Mouse (Mus musculus): Measurements from ENCODE around the gene Dmtf1. TPM values are rescaled to one million over a fixed set of nuclear protein-coding genes. Genes with fewer than 3 reads are reported as not detected.

The Dmtf1 gene
- polyA plus RNA-seq, 1 experiment from 2014 or later, result 34.5 TPM

DNA sequence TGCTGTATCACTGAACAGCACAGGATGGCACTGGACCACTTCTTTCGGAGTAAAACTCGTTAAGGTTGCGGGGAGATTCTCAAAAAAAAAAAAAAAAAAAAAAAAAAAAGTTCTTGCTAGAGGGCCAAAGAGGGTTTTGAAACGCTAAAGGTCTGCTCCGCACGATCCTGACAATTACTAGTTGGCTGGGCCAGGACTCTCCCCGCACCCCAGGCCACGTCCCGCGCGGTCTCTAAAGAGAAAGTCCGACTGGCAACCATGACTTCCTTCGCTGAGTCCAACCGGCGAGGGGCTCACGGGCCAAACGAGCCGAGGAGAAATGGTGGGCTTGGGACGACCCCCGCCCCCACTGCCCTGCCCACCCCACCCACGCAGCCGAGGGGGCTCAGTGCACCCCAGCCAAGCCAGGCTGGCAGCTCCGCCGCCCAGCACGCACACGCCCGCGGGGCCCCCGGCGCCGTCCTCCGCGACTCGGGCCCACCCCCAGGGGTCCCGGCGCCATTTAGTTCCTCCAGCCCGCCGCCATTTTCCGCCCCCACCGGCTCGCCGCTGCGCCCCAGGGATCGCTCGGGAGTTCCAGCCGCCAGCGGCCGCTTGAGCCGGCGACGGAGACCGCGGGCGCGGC, 633 bp downstream of the Dmtf1 start:
- peak; percentile 70 for DNase-seq (ENCODE audit: low spot score)
- Histone ChIP-seq H3K4me3 (ENCODE audit: low read depth, low read length) (peak overlapping the region; percentile 99), H3K9me3 (ENCODE audit: control insufficient read depth, low read length) (no peaks in the 10 kb centered on the region), H3K36me3 (ENCODE audit: control insufficient read depth, insufficient read depth, low read length) (peaks cover 6% of the 10 kb centered on the region; the same call in 1 of the 2 replicates), H3K27ac (ENCODE audit: low read depth, low read length) (peak overlapping the region; percentile 94), H3K27me3 (replicated peaks; ENCODE audit: control insufficient read depth, insufficient read depth, low read length) (no peaks in the 10 kb centered on the region), H3K4me2 (peak overlapping the region; percentile 66), H3K4me1 (replicated peaks; ENCODE audit: control insufficient read depth, insufficient read depth, low read length) (peaks cover 12% of the 10 kb centered on the region), H3K9ac (ENCODE audit: low read depth, low read length) (peak overlapping the region; percentile 90)
- under 1% methylated on average over 55 of the region's 55 CpGs for WGBS
- ATAC-seq (replicated peaks; ENCODE audit: low FRiP score), result peak; percentile 66

DNA sequence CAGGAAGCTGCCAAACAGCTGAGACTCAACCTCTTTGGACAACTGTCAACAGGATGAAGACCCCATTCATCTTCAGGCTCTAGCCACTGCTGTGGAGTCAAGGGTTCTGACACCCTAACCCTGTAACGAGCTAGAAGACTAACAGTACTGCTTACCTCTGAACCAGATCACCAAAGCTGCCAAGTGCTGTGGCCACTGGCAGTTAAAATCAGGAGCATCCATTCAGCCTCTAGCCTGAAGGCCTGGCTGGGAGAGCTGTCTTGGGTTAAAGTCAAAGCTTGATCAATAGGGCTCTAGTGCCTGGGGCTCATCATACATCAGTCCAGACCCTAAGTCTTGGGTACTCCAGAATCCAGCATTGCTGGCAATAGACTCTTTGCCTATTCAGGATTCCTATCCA, 4.2 kb downstream of the Dmtf1 start:
- Histone ChIP-seq H3K4me2 (no peak overlapping the region), H3K4me3 (ENCODE audit: low read depth, low read length) (no peak overlapping the region), H3K9me3 (ENCODE audit: control insufficient read depth, low read length) (no peaks in the 10 kb centered on the region), H3K9ac (ENCODE audit: low read depth, low read length) (no peak overlapping the region), H3K27ac (ENCODE audit: low read depth, low read length) (no peak overlapping the region), H3K36me3 (ENCODE audit: control insufficient read depth, insufficient read depth, low read length) (peaks cover 8% of the 10 kb centered on the region; the same call in 1 of the 2 replicates), H3K4me1 (replicated peaks; ENCODE audit: control insufficient read depth, insufficient read depth, low read length) (peaks cover 10% of the 10 kb centered on the region), H3K27me3 (replicated peaks; ENCODE audit: control insufficient read depth, insufficient read depth, low read length) (no peaks in the 10 kb centered on the region)
- 81% methylated on average over 1 of the region's 1 CpGs for WGBS
- ATAC-seq (replicated peaks; ENCODE audit: low FRiP score), result no peak
- no peak for DNase-seq (ENCODE audit: low spot score)

DNA sequence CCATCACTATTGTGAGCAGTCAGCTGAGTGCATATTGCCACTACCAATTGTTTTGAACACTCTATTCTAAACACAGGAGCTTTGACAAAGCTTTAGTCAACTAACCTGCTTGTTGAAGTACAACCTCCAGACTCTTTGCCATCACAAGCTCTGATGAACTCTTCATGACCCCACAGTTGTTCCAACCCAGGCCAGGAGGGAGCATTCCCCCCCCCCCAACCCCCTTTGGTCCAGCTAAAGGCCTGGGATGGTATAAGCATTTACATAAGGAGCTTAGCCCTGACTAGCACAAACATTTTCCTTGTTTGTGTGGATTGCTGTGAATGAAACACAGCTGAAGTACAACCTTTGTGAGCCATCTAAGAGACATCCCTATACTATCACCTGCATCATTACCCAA, 4.8 kb downstream of the Dmtf1 start:
- ATAC-seq (replicated peaks; ENCODE audit: low FRiP score), result no peak
- no peak for DNase-seq (ENCODE audit: low spot score)
- H3K9ac ChIP-seq (ENCODE audit: low read depth, low read length), result no peak overlapping the region
- peaks cover 8% of the 10 kb centered on the region; the same call in 1 of the 2 replicates for H3K36me3 ChIP-seq (ENCODE audit: control insufficient read depth, insufficient read depth, low read length)
- H3K4me3 ChIP-seq (ENCODE audit: low read depth, low read length), result no peak overlapping the region
- no peaks in the 10 kb centered on the region for H3K9me3 ChIP-seq (ENCODE audit: control insufficient read depth, low read length)
- H3K27ac ChIP-seq (ENCODE audit: low read depth, low read length), result no peak overlapping the region
- H3K4me2 ChIP-seq, result no peak overlapping the region
- peaks cover 8% of the 10 kb centered on the region for H3K4me1 ChIP-seq (replicated peaks; ENCODE audit: control insufficient read depth, insufficient read depth, low read length)
- no peaks in the 10 kb centered on the region for H3K27me3 ChIP-seq (replicated peaks; ENCODE audit: control insufficient read depth, insufficient read depth, low read length)

DNA sequence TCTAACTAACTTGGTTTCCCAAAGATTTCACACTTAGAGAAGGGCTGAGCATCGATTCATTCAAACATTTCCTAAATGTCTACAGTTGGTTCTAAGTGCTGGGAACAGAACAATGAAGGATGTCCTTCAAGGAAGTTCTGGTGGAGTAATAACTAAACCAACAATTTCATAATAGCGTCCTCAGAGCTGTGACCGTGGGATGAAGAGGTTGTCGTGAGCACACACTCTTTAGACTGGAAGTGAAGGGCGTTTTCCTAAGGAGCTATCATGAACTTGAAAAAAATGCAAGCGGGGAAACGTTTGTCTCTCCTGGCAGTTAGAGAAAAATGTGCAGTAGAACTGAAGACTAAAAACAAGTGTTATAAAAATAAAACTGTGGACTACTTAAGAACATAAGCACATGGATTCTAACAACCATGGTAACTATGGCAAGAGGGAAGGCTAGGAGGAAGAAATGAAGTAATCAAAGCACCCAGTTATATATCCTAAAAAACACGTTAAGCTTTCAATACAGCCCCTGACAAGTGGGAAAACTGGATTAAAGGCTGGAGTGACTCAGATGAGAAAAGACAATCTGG, 12.2 kb downstream of the Dmtf1 start:
- Histone ChIP-seq H3K36me3 (ENCODE audit: control insufficient read depth, insufficient read depth, low read length) (peaks cover 9% of the 10 kb centered on the region; the same call in 1 of the 2 replicates), H3K4me2 (no peak overlapping the region), H3K27me3 (replicated peaks; ENCODE audit: control insufficient read depth, insufficient read depth, low read length) (no peaks in the 10 kb centered on the region), H3K4me3 (ENCODE audit: low read depth, low read length) (no peak overlapping the region), H3K9ac (ENCODE audit: low read depth, low read length) (no peak overlapping the region), H3K27ac (ENCODE audit: low read depth, low read length) (no peak overlapping the region), H3K9me3 (ENCODE audit: control insufficient read depth, low read length) (no peaks in the 10 kb centered on the region), H3K4me1 (replicated peaks; ENCODE audit: control insufficient read depth, insufficient read depth, low read length) (no peaks in the 10 kb centered on the region)
- 87% methylated on average over 8 of the region's 8 CpGs for WGBS
- DNase-seq (ENCODE audit: low spot score) (no peak), ATAC-seq (replicated peaks; ENCODE audit: low FRiP score) (no peak)

DNA sequence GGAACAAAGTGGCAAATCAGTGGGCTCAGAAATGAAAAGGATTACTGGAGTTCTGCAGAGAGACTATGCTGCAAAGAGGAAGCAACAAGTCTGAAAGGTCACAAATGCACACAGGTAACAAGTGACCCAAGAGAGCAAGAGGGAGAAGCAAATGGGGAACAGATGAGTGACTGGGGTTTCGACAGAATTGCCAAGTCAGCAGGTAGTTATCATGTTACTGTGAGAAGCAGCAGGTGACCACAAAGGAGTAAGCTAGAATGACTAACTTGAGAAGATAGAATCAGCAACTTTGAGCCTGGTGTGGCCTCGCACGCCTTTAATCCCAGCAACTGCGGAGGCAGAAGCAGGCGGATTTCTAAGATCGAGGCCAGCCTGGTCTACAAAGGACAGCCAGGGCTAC, 19.2 kb downstream of the Dmtf1 start:
- 81% methylated on average over 6 of the region's 6 CpGs for WGBS
- Histone ChIP-seq H3K27me3 (replicated peaks; ENCODE audit: control insufficient read depth, insufficient read depth, low read length) (no peaks in the 10 kb centered on the region), H3K4me2 (no peak overlapping the region), H3K4me1 (replicated peaks; ENCODE audit: control insufficient read depth, insufficient read depth, low read length) (no peaks in the 10 kb centered on the region; the same call in 1 of the 2 replicates), H3K27ac (ENCODE audit: low read depth, low read length) (no peak overlapping the region), H3K9me3 (ENCODE audit: control insufficient read depth, low read length) (no peaks in the 10 kb centered on the region), H3K36me3 (ENCODE audit: control insufficient read depth, insufficient read depth, low read length) (peaks cover 12% of the 10 kb centered on the region; the same call in 1 of the 2 replicates), H3K9ac (ENCODE audit: low read depth, low read length) (no peak overlapping the region), H3K4me3 (ENCODE audit: low read depth, low read length) (no peak overlapping the region)
- no peak for ATAC-seq (replicated peaks; ENCODE audit: low FRiP score)
- no peak for DNase-seq (ENCODE audit: low spot score)

DNA sequence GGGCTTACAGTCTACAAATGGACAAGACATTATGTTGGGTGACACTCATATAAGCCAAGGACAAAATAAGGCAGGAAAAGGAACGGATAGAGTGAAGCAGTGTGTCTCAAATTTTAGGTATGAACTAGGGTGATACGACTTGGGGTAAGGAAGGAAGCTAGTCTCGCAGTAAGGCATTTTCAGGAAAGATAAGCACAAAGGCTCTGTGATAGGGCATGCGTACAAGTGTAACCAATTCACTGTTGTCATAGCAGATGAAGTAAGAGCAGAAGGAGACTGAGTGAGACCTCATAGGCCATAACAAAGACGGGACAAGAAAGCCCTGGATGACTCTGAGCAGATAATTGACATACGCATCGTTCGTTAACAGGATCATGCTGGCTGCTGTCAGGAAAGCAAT, 20.9 kb downstream of the Dmtf1 start:
- Histone ChIP-seq H3K9me3 (ENCODE audit: control insufficient read depth, low read length) (no peaks in the 10 kb centered on the region), H3K36me3 (ENCODE audit: control insufficient read depth, insufficient read depth, low read length) (peaks cover 17% of the 10 kb centered on the region), H3K27ac (ENCODE audit: low read depth, low read length) (no peak overlapping the region), H3K4me2 (no peak overlapping the region), H3K4me3 (ENCODE audit: low read depth, low read length) (no peak overlapping the region), H3K27me3 (replicated peaks; ENCODE audit: control insufficient read depth, insufficient read depth, low read length) (no peaks in the 10 kb centered on the region), H3K4me1 (replicated peaks; ENCODE audit: control insufficient read depth, insufficient read depth, low read length) (no peaks in the 10 kb centered on the region; the same call in 1 of the 2 replicates), H3K9ac (ENCODE audit: low read depth, low read length) (no peak overlapping the region)
- 61% methylated on average over 8 of the region's 8 CpGs for WGBS
- DNase-seq (ENCODE audit: low spot score) (no peak), ATAC-seq (replicated peaks; ENCODE audit: low FRiP score) (peak; percentile 78)

DNA sequence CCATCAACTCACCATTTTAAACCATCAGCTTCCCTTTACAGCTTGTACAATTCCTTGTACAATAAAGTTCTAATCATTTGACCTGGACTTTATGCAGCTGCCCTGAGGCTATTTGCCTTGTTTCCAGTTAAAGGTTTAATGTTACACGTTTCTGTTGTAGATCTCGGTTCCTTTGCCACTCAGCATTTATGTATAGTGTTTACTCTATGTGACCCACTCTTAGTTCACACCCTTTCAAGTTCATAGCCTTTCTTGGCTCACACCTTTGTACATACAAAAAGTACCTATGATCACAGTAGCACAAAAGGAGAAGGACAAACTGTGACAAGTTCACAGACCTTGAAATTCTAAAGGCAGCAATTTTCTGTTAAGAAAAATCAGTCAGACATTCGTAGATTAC, 26.0 kb downstream of the Dmtf1 start:
- no peak overlapping the region for H3K27ac ChIP-seq (ENCODE audit: low read depth, low read length)
- no peak overlapping the region for H3K9ac ChIP-seq (ENCODE audit: low read depth, low read length)
- H3K9me3 ChIP-seq (ENCODE audit: control insufficient read depth, low read length), result no peaks in the 10 kb centered on the region
- peaks cover 10% of the 10 kb centered on the region for H3K36me3 ChIP-seq (ENCODE audit: control insufficient read depth, insufficient read depth, low read length)
- no peak overlapping the region for H3K4me3 ChIP-seq (ENCODE audit: low read depth, low read length)
- no peaks in the 10 kb centered on the region; the same call in 1 of the 2 replicates for H3K4me1 ChIP-seq (replicated peaks; ENCODE audit: control insufficient read depth, insufficient read depth, low read length)
- DNase-seq (ENCODE audit: low spot score) (no peak), ATAC-seq (replicated peaks; ENCODE audit: low FRiP score) (no peak)
- no peaks in the 10 kb centered on the region for H3K27me3 ChIP-seq (replicated peaks; ENCODE audit: control insufficient read depth, insufficient read depth, low read length)
- 90% methylated on average over 3 of the region's 3 CpGs for WGBS
- H3K4me2 ChIP-seq, result no peak overlapping the region

DNA sequence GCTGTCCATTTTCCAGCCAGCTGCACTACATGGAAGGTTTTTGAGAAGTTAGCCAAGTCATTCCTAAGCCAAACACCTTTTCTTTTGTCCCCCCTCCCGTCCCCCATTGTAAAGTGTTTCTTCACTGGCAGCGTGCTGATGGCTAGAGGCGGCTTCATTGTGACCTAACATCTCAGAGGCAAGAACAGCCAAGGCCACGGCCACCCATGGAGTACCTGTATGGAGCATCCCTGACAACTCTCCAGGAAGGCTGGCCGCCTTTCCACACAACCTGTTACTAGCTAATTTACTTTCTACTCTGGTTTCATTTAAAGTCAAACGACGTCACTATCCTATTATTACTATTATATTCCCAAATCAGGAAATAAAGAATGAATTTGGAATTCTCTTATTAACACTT, 29.8 kb downstream of the Dmtf1 start:
- DNase-seq (ENCODE audit: low spot score), result no peak
- Histone ChIP-seq H3K4me1 (replicated peaks; ENCODE audit: control insufficient read depth, insufficient read depth, low read length) (no peaks in the 10 kb centered on the region), H3K9ac (ENCODE audit: low read depth, low read length) (no peak overlapping the region), H3K4me2 (no peak overlapping the region), H3K27me3 (replicated peaks; ENCODE audit: control insufficient read depth, insufficient read depth, low read length) (no peaks in the 10 kb centered on the region), H3K4me3 (ENCODE audit: low read depth, low read length) (no peak overlapping the region), H3K36me3 (ENCODE audit: control insufficient read depth, insufficient read depth, low read length) (peaks cover 10% of the 10 kb centered on the region), H3K9me3 (ENCODE audit: control insufficient read depth, low read length) (no peaks in the 10 kb centered on the region), H3K27ac (ENCODE audit: low read depth, low read length) (no peak overlapping the region)
- no peak for ATAC-seq (replicated peaks; ENCODE audit: low FRiP score)
- 96% methylated on average over 7 of the region's 7 CpGs for WGBS

DNA sequence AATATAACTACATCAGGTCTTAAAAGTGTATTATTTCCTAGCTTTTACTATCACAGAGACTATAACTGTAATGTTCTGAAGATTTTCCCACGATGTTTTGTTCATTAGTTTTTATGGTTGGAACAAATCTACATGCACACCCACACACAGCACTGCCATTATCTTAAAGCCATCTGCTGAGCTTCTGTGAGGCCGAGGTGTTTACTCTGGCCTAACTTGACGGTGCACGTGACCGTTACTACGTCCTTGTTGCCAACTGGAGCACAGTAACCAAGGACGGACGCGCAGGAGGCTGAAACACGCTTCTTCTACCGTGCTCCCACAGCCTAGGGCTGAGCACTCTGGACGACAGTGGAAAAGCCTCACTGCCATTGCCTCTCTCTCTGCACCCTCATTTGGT, 33.0 kb downstream of the Dmtf1 start:
- no peak for DNase-seq (ENCODE audit: low spot score)

More for the DNA sequence above, 33.0 kb downstream of the Dmtf1 start:
- 92% methylated on average over 12 of the region's 12 CpGs for WGBS
- Histone ChIP-seq H3K27ac (ENCODE audit: low read depth, low read length) (no peak overlapping the region), H3K4me2 (no peak overlapping the region), H3K36me3 (ENCODE audit: control insufficient read depth, insufficient read depth, low read length) (peaks cover 18% of the 10 kb centered on the region), H3K9ac (ENCODE audit: low read depth, low read length) (no peak overlapping the region), H3K27me3 (replicated peaks; ENCODE audit: control insufficient read depth, insufficient read depth, low read length) (no peaks in the 10 kb centered on the region), H3K4me3 (ENCODE audit: low read depth, low read length) (no peak overlapping the region), H3K9me3 (ENCODE audit: control insufficient read depth, low read length) (no peaks in the 10 kb centered on the region), H3K4me1 (replicated peaks; ENCODE audit: control insufficient read depth, insufficient read depth, low read length) (no peaks in the 10 kb centered on the region)
- no peak; the same call in 1 of the 2 replicates for ATAC-seq (replicated peaks; ENCODE audit: low FRiP score)
